Mouse (Mus musculus): ENCODE results near the gene Dgki. TPM values are rescaled to one million over a fixed set of nuclear protein-coding genes. Genes with fewer than 3 reads are reported as not detected.

Gene Dgki
- polyA plus RNA-seq, 1 experiment, result not detected

DNA sequence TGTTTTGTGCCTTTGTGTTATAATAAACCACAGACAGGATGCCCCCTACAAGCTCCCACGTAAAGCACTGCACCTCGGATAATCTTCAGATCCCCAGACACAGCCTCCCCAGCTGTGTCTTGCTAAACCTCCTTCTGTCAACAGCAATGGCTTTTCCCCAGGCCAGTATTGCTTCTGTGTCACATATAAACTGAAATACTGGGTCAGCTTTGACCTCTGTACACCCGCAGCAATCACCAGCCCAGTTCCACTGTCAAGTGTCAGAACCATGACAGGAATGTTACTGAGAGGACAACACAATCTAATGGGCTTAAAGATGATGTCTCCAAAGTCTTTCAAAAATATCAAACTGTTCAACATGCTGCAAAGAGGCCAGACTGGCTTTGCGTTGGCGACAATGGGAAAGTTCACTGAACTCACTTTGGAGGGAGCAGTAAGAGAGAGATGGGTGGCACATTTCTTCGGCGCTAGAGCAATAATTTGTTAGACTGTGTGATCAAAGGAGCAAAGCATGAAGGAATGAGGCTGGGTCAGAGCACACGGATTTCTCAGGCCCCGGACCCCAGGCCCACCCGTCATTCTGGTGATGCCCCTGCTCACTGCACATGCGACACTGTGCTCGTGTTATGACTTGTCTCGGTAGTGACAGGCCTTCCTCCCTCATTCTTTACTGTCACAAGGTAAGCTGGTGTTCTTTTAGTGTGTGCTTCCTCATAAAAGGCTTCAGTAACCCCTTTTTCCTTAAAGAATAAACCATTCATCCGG is 230.0 kb downstream of the Dgki start:
- Histone ChIP-seq H3K4me3 (replicated peaks) (no peak overlapping the region), H3K36me3 (ENCODE audit: control insufficient read depth) (no peaks in the 10 kb centered on the region), H3K27me3 (ENCODE audit: control insufficient read depth) (no peaks in the 10 kb centered on the region), H3K4me1 (ENCODE audit: control insufficient read depth) (no peaks in the 10 kb centered on the region), H3K9me3 (ENCODE audit: control insufficient read depth, low read length) (no peaks in the 10 kb centered on the region)
- TF ChIP-seq TAL1 (IDR thresholded peaks at IDR 0.05; ENCODE audit: low read length), result no peak
- TF ChIP-seq GATA1 (IDR thresholded peaks at IDR 0.05; ENCODE audit: low read length), result no peak

- no peak overlapping the region for H3K4me3 ChIP-seq (replicated peaks)
- TF ChIP-seq TAL1 (IDR thresholded peaks at IDR 0.05; ENCODE audit: low read length), result no peak
- no peak for TF ChIP-seq GATA1 (IDR thresholded peaks at IDR 0.05; ENCODE audit: low read length)
- no peaks in the 10 kb centered on the region for H3K27me3 ChIP-seq (ENCODE audit: control insufficient read depth)
- peaks cover 2% of the 10 kb centered on the region; the same call in 1 of the 2 replicates for H3K4me1 ChIP-seq (ENCODE audit: control insufficient read depth)
- H3K9me3 ChIP-seq (ENCODE audit: control insufficient read depth, low read length), result no peaks in the 10 kb centered on the region
- no peaks in the 10 kb centered on the region for H3K36me3 ChIP-seq (ENCODE audit: control insufficient read depth)
These were observed 231.2 kb downstream of the Dgki start for GRCm38 (mm10) chr6:37068737-37069136.

DNA sequence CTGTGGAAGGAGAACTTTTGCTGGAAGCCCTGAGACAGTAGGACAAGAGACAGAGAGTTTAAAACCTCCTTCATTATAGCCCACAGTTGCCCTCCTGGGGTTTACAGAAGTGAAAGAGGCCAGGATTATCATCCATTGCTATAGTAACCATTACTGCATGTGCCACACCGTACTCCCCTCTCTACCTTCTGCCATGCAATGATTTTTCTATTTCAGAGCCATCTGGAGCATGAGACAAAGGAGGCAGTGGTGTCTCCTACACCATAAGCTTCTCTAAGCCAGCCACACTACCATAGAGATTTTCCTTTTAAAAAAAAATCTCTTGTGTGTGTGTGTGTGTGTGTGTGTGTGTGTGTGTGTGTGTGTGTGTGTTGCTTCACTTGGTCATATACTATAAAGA is 232.6 kb downstream of the Dgki start:
- H3K4me3 ChIP-seq (replicated peaks), result no peak overlapping the region
- TF ChIP-seq GATA1 (IDR thresholded peaks at IDR 0.05; ENCODE audit: low read length) (no peak), TAL1 (IDR thresholded peaks at IDR 0.05; ENCODE audit: low read length) (no peak)
- H3K27me3 ChIP-seq (ENCODE audit: control insufficient read depth), result no peaks in the 10 kb centered on the region
- H3K36me3 ChIP-seq (ENCODE audit: control insufficient read depth), result no peaks in the 10 kb centered on the region
- H3K4me1 ChIP-seq (ENCODE audit: control insufficient read depth), result peaks cover 2% of the 10 kb centered on the region; the same call in 1 of the 2 replicates
- H3K9me3 ChIP-seq (ENCODE audit: control insufficient read depth, low read length), result no peaks in the 10 kb centered on the region

DNA sequence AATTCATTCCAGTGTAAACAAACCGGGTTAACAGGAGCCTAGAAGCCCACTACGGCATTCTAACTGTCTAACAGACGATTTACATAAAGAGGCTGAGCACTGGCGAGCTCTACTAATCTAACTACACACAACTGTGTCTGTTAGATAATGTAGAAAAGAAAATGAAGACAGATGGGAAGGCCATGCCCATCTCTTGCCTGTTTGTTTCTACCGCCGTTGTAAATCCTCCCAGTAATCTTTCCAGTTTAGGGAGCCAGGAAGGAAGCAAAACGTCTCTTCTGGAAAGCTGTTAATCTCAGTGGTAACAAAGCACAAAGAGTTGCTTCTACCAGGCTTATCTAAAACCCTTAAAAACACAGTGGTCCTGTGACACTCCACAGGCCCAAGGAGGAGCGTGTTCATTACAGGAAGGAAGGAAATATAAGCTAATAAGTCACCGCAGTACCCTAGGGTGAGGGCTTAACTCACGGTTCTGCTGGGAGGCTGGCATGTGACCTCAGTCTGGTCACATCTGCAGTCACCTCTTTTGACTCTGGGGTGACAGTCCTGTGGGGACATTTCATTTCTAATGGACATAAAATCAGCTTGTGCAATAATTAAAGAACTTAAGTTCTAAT is 235.7 kb downstream of the Dgki start:
- TF ChIP-seq GATA1 (IDR thresholded peaks at IDR 0.05; ENCODE audit: low read length), result no peak
- TF ChIP-seq TAL1 (IDR thresholded peaks at IDR 0.05; ENCODE audit: low read length), result no peak
- no peak overlapping the region for H3K4me3 ChIP-seq (replicated peaks)
- H3K4me1 ChIP-seq (ENCODE audit: control insufficient read depth), result peaks cover 2% of the 10 kb centered on the region; the same call in 1 of the 2 replicates
- no peaks in the 10 kb centered on the region for H3K27me3 ChIP-seq (ENCODE audit: control insufficient read depth)
- H3K36me3 ChIP-seq (ENCODE audit: control insufficient read depth), result no peaks in the 10 kb centered on the region
- H3K9me3 ChIP-seq (ENCODE audit: control insufficient read depth, low read length), result no peaks in the 10 kb centered on the region

- H3K9me3 ChIP-seq (ENCODE audit: control insufficient read depth, low read length), result no peaks in the 10 kb centered on the region
- no peaks in the 10 kb centered on the region for H3K27me3 ChIP-seq (ENCODE audit: control insufficient read depth)
- TF ChIP-seq TAL1 (IDR thresholded peaks at IDR 0.05; ENCODE audit: low read length) (no peak), GATA1 (IDR thresholded peaks at IDR 0.05; ENCODE audit: low read length) (no peak)
- H3K4me3 ChIP-seq (replicated peaks), result no peak overlapping the region
- no peaks in the 10 kb centered on the region for H3K36me3 ChIP-seq (ENCODE audit: control insufficient read depth)
- H3K4me1 ChIP-seq (ENCODE audit: control insufficient read depth), result peaks cover 2% of the 10 kb centered on the region; the same call in 1 of the 2 replicates
These were observed 236.7 kb downstream of the Dgki start for GRCm38 (mm10) chr6:37063266-37063665.

GRCm38 (mm10) chr6:37060114-37060513 is 239.9 kb downstream of the Dgki start:
- H3K4me1 ChIP-seq (ENCODE audit: control insufficient read depth), result peaks cover 2% of the 10 kb centered on the region; the same call in 1 of the 2 replicates

GRCm38 (mm10) chr6:37057957-37058356 is 242.0 kb downstream of the Dgki start:
- Histone ChIP-seq H3K36me3 (ENCODE audit: control insufficient read depth) (no peaks in the 10 kb centered on the region), H3K27me3 (ENCODE audit: control insufficient read depth) (no peaks in the 10 kb centered on the region), H3K4me1 (ENCODE audit: control insufficient read depth) (no peaks in the 10 kb centered on the region), H3K9me3 (ENCODE audit: control insufficient read depth, low read length) (no peaks in the 10 kb centered on the region), H3K4me3 (replicated peaks) (no peak overlapping the region)
- TF ChIP-seq TAL1 (IDR thresholded peaks at IDR 0.05; ENCODE audit: low read length), result no peak

More at GRCm38 (mm10) chr6:37060114-37060513, 239.9 kb downstream of the Dgki start:
- no peaks in the 10 kb centered on the region for H3K9me3 ChIP-seq (ENCODE audit: control insufficient read depth, low read length)
- H3K4me3 ChIP-seq (replicated peaks), result no peak overlapping the region
- TF ChIP-seq TAL1 (IDR thresholded peaks at IDR 0.05; ENCODE audit: low read length) (no peak), GATA1 (IDR thresholded peaks at IDR 0.05; ENCODE audit: low read length) (no peak)
- H3K27me3 ChIP-seq (ENCODE audit: control insufficient read depth), result no peaks in the 10 kb centered on the region
- H3K36me3 ChIP-seq (ENCODE audit: control insufficient read depth), result no peaks in the 10 kb centered on the region

DNA sequence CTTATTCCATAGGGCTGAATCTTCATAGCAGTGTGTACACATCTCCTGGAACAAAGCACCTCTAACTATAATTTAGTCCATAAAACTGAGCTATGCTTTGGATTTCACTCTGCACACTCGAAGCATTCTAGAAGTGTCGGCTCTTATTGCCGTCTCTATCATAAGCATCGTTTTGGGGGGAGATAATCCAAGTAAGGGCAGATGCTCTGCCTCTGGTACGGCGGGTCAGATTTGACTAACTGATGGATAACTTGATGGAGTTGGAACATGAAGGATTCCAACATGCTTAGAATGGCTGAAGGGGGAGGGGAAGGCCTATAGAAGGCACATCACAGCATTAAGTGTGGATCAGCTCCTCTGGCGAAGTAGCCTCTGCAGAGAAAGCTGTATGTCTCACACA is 242.4 kb downstream of the Dgki start:
- Histone ChIP-seq H3K4me3 (replicated peaks) (no peak overlapping the region), H3K9me3 (ENCODE audit: control insufficient read depth, low read length) (no peaks in the 10 kb centered on the region), H3K36me3 (ENCODE audit: control insufficient read depth) (no peaks in the 10 kb centered on the region), H3K4me1 (ENCODE audit: control insufficient read depth) (no peaks in the 10 kb centered on the region), H3K27me3 (ENCODE audit: control insufficient read depth) (no peaks in the 10 kb centered on the region)
- TF ChIP-seq GATA1 (IDR thresholded peaks at IDR 0.05; ENCODE audit: low read length) (no peak), TAL1 (IDR thresholded peaks at IDR 0.05; ENCODE audit: low read length) (no peak)

DNA sequence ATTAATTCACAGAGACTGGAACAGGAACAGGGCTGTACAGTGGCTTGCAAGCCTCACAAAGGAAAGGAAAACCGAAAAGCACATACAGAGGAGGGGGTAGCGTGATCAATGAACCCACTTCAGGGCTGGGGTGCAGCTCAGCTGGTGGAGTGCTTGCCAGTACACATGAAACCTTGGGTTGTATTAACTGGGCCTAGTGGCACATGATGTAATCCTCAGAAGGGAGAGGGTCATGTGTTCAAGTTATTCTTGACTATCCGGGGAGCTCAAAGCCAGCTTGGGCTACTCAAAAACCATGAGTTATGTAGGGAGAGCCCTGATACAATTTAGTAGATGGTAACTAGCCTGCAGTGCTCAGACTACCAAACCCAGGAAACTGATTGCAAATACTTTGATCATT is 244.3 kb downstream of the Dgki start:
- H3K36me3 ChIP-seq (ENCODE audit: control insufficient read depth), result no peaks in the 10 kb centered on the region
- no peaks in the 10 kb centered on the region for H3K27me3 ChIP-seq (ENCODE audit: control insufficient read depth)

More for the DNA sequence above, 244.3 kb downstream of the Dgki start:
- H3K9me3 ChIP-seq (ENCODE audit: control insufficient read depth, low read length), result no peaks in the 10 kb centered on the region
- TF ChIP-seq TAL1 (IDR thresholded peaks at IDR 0.05; ENCODE audit: low read length), result no peak
- no peak for TF ChIP-seq GATA1 (IDR thresholded peaks at IDR 0.05; ENCODE audit: low read length)
- no peaks in the 10 kb centered on the region for H3K4me1 ChIP-seq (ENCODE audit: control insufficient read depth)
- no peak overlapping the region for H3K4me3 ChIP-seq (replicated peaks)
